Mouse (Mus musculus) skeletal muscle tissue, adult 2 months (tissue): ENCODE measurements at regions not wholly inside any gene's neighbourhood (a gene's known extent, or its start where the extent isn't known, plus 50 kb on each side); places are given as distances from the start of the nearest gene placed in this dataset.

Experiments
- DNase-seq: peaks from one replicate; pipeline ENCODE4 v3.0.0-alpha.2; 2012; ENCODE audit warnings: low read depth, low spot score

DNA sequence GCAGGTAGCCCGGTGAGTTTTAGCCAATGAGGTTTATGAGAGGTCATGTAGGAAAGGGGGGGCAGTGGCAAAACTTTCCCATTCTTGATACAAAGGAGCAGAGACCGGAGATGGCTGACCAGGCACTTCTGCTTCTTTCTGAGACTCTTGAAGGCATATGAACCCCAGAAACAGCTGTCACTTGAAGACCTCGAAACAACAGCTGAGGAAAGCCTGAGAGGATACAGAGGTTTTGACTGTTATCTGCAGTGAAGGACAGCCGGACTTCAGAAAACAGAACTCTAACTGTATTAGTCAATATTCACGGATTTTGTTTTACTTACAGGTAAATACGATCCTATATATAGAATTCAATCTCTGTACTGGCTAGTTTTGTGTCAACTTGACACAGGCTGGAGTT, 50.0 kb upstream of the Tiparp start:
- DNase-seq = no peak

DNA sequence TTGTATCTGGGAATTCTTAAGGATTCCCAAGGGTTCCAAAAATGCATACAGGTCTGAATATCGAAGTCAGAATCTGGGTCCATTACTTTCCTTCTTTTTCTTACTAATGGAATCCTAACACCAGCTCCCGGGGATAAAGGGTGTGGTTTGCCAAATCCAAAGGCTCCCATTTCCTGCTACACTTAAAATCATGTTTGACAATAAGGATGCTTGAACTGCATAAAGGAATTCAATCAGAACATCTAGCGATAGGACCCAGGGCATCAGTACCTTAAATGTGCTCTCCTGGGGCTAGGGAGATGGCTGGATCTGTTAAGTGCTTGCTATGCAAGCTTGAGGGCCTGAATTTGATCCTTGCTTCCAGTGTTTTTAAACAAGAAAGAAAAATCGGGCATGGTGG, 51.1 kb upstream of the Tiparp start:
- no peak for DNase-seq

DNA sequence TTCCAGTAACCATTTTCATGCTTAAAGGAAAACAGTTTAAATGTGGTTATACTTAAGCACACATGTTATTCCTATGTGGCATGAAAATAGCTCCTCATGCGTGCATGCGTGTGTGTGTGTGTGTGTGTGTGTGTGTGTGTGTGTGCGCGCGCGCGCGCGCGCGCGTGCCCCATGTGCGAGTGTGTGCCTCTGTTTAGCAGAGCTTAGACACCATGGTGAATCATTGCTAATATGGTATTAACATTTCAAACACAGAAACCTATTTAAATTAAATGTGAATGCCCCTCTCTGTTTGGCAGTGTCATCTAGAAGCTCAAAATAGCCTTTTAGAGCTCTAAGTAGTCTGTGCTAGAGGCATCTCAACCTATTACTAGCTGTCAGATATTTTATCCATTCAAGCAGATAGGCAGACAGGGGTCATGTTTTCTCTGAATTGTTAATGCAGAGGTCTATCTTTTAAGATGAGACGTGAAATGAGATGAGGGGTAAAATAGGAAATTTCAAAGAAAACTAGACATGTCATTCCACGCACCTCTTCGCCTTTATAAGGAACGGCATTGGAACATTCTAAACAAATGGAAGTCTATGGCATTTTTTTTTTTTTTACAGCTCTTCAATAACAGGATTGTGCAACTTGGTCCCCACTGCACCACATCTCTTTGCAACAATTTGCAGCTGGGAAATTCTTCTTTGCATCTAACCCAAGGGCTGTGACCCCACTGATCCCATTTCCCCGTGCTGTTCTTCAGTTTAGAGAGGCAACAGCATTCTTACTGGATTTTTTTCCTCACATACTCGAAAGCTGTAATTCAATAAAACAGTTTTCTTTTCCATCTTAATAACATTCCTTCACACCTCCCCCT, 51.9 kb upstream of the Tiparp start:
- no peak for DNase-seq

DNA sequence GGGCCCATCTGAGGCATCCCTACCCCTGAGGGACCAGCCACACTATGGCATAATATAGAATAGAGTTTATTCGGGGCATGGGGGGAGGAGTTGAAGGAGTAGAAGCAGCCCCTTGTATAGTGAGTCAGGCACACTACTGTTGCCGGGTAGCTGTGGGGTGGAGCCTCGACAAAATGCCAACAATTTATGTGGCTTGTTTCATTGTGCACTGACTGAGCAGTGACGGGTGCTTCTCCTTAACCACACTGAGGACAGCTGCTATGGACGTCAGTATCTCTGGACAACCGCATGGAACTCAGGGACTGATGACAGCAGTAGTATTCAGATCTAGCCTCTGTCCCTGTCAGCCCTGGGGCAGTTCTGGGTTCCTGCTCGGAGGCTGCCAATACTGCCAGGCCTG, 53.6 kb upstream of the Tiparp start:
- no peak for DNase-seq

DNA sequence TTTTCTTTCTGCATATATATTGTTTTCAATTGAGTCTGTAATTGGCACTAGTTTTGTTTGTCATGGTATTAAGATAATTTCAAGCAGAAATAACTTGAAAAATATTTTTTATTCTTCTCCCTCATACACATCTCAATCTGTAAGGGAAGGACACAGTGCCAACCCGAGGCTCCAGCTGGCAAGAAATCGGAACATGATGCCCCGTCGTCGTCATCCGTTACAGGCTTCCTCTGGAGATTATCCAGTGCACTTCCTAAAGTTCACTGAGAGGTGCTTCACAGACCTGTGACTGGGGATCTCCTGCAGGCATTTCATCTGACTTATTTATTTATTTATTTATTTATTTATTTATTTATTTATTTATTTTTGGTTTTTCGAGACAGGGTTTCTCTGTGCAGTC, 56.4 kb upstream of the Tiparp start:
- DNase-seq = peak; percentile 83

DNA sequence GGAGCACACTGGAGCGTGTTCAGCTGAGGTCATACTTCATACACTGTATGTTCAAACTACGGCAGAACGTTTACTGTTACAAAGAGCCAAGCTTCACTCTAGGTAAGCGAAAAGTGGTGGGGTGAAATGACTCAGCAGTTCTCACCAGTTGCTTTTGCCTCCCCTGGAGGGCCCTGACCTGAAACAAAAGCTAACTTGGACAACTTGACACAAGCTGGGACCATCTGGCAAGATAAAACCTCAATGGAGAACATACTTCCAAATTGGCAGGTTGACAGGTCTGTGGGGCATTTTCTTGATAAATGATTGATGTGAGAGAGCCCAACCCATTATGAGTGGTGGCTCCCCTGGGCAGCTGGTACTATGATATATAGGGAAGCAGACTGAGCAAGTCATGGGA, 59.0 kb upstream of the Tiparp start:
- DNase-seq = no peak

DNA sequence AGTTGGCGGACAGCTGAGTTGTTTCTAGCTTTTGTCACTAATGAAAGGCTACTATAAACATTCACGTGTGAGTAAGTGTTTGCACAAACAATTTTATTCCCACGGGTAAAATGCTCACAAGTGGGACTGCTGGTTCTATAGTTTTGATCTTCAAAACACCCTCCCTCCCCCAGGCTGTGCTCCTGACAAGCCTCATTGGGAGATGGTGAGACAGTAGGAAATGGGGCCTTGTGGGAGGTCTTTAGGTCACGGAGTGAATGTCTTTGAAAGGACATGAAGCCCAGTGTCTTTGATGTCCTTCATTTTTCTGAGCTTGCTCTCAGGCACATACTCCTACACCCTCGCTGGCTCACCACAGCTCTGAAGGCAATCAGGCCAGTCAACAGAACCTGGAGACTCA, 63.4 kb upstream of the Tiparp start:
- DNase-seq = no peak

DNA sequence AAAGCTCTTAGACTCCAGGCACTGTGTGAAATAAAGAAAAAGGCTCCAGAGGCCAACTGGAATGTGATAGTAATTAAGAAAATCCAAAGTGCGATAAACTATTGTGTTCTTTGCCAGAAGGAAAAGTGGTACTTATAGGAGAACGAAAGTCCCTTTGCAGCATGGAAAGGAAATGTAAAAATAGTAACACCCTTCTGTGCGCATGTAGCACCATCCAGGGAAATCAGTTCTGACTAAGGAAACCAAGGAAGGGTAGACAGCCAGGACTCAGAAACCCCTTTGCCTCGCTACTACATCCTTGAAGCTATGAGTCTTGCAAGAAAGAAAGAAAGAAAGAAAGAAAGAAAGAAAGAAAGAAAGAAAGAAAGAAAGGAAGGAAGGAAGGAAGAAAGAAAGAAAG, 67.3 kb upstream of the Tiparp start:
- no peak for DNase-seq

DNA sequence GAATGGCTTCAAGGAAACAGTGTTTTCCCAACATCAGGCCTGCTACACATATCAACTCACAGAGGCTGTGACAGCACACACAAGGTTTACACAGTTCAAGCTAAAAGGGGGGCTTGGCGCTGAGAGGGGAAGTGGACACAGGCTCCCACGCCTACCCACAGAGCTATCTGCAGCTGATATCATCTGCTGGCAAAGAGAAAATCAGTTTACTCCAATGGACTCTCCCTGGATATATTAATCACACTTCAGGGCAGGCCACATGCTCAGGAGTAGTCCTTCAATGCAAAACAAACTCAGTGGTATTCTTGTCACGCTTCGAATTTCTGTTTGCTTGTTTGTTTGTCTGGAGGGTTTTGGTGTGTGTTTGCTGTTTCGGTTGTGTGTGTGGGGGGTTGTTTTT, 67.3 kb upstream of the Ssr3 start:
- no peak for DNase-seq

DNA sequence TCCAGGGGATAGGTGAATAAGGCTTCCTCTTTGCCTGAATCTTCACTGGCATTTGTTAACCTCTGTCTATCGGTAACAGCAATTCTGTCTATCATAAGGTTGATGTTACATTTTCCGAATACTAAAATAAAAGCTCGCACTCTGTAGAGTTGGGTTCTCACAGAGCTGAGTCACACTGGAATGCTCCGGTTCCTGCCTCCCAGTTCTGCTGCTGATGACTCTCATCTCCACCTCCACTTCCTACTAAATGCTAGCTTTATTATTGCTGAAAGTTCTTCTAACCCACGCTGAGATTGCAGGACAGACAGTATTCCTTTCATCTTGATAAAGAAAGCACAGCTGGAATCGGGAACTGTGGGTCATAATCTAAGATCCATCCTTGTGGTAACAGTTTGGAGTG, 65.5 kb upstream of the Ssr3 start:
- no peak for DNase-seq

DNA sequence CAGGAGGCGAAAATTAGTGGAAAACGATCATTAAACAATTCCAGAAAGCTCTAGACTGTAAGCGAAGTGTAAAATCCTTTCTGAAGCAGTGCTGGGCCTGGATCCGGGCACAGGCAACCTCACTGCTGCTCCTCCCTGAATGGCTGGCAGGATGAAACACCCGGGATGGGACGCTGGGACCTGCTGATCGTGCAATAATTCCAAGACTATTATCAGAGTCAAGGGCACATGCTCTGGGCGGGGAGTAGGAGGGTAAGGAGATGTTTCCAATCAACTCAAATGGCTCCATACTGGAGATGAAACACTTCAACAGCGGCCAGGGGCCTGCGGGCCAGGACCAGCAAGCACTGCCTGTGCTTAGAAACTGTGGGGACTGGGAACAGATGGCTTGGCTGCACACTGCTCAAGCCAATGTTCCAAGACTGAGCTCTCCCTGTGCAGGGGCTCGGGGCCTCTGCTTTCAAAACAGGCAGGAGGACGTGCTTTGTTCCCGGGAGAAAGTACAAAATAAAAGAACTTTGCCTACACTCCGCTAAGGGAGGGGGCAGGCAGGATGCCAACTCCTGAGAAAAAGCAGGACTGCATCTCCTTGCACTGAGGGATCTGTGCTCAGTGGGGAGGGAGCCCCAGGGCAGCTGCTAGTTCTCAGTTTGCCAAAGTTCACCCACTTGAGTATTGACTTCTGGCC, 63.3 kb upstream of the Ssr3 start:
- peak; percentile 72 for DNase-seq

DNA sequence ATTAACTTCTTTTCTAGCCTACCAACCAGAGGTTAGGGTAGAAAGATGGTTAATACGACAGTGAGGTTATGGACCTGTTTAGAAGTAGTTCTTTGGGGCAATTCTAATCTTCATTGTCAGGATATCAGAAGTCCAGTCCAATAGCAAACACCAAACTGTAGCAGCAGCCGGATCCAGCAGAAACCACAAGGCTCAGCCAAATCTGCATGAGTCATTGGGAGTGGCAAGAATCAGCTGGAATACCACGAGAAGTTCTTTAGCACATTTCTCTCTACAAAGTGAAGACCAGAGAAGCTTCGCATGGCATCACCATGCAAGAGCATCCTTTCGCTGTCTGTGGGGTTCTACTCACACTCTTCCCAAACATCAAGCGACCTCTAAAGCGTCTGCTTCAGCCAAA, 61.9 kb upstream of the Ssr3 start:
- DNase-seq = no peak

DNA sequence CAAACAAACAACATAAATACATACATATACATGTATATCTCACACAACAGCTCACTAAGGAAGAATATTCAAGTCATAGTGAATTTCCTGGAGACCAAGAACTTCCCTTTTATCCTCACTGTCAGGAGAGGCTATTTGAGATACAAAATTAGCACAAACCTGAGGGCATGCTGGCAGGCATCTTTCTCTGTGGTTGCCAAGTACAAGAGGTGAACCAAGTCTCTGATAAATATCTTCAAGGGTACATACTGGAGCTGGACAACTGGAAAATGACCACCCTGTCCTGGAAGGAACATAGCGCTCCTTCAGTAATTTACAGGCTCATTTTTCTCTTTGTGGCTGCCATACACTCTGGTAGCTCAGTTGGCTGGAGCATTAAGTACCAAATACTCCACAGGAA, 56.8 kb upstream of the Ssr3 start:
- peak; percentile 66 for DNase-seq

DNA sequence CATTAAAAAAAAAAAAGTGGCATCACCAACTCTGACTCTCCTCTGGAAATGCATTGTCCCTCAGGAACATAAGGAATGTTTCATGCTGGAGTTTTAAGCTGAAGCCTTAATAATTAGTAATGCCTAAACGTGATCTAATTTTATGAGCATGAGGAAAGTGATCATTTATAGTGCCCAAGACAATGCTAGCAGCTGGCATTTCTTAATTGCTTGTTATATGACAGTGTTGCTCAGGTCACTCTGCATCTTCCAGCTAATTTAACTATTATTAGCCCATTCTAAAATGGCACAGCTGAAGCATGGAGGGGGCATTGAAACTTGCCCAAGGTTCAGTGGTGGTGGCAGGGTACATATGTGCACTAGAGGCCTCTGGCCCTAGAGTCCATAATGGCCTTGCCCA, 51.3 kb upstream of the Ssr3 start:
- DNase-seq = no peak

DNA sequence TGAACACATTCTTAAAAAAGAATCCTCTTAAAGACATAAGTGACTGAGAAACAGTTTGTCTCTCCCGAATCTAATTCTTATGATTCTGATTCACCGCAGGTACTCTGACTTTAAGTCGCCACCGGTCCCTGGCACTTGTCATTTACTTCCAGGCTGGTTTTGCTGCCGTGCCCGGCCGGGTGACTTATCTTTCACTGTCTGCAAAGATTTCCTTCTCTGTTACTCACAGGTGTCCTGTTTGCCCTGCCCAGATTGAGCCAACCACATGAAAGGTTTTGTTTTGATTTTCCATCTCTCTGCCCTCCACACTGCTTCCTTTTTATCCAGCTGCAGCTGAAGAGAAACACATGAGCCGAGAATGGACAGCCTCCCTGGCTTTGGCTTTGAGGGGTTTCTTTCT, 50.5 kb upstream of the Ssr3 start:
- no peak for DNase-seq

DNA sequence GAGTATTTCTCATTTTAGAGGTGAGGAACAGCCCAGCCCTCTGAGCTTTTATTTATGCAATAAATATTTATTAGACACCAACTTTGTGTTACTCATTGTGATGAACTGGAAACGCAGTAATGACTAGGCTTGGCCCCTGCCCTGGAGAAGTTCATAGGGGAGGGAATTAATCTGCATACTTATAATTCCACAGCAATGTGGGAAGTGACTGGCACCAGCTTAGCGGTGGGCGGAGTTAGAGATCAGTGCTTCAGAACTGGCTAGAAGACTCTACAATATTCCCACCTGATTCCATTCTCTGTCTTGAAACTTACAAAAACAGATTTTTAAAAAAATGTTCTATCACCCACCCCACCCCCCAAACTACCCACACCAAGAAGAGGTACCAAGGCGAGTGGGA, 49.8 kb upstream of the Ssr3 start:
- DNase-seq = peak; percentile 53
